Mouse (Mus musculus): Measurements from ENCODE around the gene Prdm1. TPM values are rescaled to one million over a fixed set of nuclear protein-coding genes. Genes with fewer than 3 reads are reported as not detected.

Gene Prdm1
- under 1 TPM; 0.53 to 0.85 TPM for total RNA-seq (2021)

GRCm38 (mm10) chr10:44528291-44529082 is at the start of gene Prdm1:
TSS of gene Prdm1 (minus strand) at chr10:44528501.
- DNase-seq, result no peak

GRCm38 (mm10) chr10:44565971-44566370 is 37.7 kb upstream of the Prdm1 start:
- no peak for DNase-seq

GRCm38 (mm10) chr10:44565109-44565508 is 36.8 kb upstream of the Prdm1 start:
- no peak for DNase-seq

GRCm38 (mm10) chr10:44556845-44557244 is 28.5 kb upstream of the Prdm1 start:
- DNase-seq, result no peak

GRCm38 (mm10) chr10:44555317-44555716 is 27.0 kb upstream of the Prdm1 start:
- DNase-seq, result no peak

- no peak for DNase-seq
Measured at GRCm38 (mm10) chr10:44553648-44554047, 25.3 kb upstream of the Prdm1 start.

- no peak for DNase-seq
Measured at GRCm38 (mm10) chr10:44539033-44539578, 10.8 kb upstream of the Prdm1 start.

- no peak for DNase-seq
Measured at GRCm38 (mm10) chr10:44538137-44538536, 9.8 kb upstream of the Prdm1 start.

- DNase-seq, result no peak
Measured at GRCm38 (mm10) chr10:44530067-44530360, 1.7 kb upstream of the Prdm1 start.

- peak; percentile 20 to 45 for DNase-seq
Measured at GRCm38 (mm10) chr10:44529218-44530066, 1.1 kb upstream of the Prdm1 start.

GRCm38 (mm10) chr10:44527651-44528050 is 650 bp downstream of the Prdm1 start:
- no peak for DNase-seq

GRCm38 (mm10) chr10:44526751-44527591 is 1.3 kb downstream of the Prdm1 start:
- peak in 1 of 2 experiments; percentile 10 for DNase-seq

- no peak for DNase-seq
Measured at GRCm38 (mm10) chr10:44520189-44520588, 8.1 kb downstream of the Prdm1 start.

GRCm38 (mm10) chr10:44518631-44519030 is 9.7 kb downstream of the Prdm1 start:
- DNase-seq, result no peak

GRCm38 (mm10) chr10:44513108-44513507 is 15.2 kb downstream of the Prdm1 start:
- no peak for DNase-seq

- no peak for DNase-seq
Measured at GRCm38 (mm10) chr10:44511029-44511428, 17.3 kb downstream of the Prdm1 start.

GRCm38 (mm10) chr10:44508649-44509048 is 19.7 kb downstream of the Prdm1 start:
- no peak for DNase-seq

- no peak for DNase-seq
Measured at GRCm38 (mm10) chr10:44507984-44508383, 20.3 kb downstream of the Prdm1 start.

GRCm38 (mm10) chr10:44502891-44503290 is 25.4 kb downstream of the Prdm1 start:
- DNase-seq, result no peak

- DNase-seq, result no peak
Measured at GRCm38 (mm10) chr10:44499897-44500519, 28.3 kb downstream of the Prdm1 start.

- no peak for DNase-seq
Measured at GRCm38 (mm10) chr10:44493818-44494492, 34.3 kb downstream of the Prdm1 start.
